Mouse (Mus musculus) adrenal gland, postnatal 14 days (tissue): ENCODE data around the gene Rps18. TPM values are rescaled to one million over a fixed set of nuclear protein-coding genes. Genes with fewer than 3 reads are reported as not detected.

Experiments used
- DNase-seq: peaks from one replicate; pipeline ENCODE4 v3.0.0; 2021; ENCODE audit warnings: mixed read lengths
- total RNA-seq: library from RNA; stranded (reverse); gene quantifications from 2 replicates; pipeline ENCODE4 v1.2.3, GENCODE M21; 2021

The Rps18 gene
- total RNA-seq, 1 experiment from 2014 or later, result 760 TPM

GRCm38 (mm10) chr17:33947430-33948089 is 8.2 kb downstream of the Rps18 start:
- no peak for DNase-seq

- no peak for DNase-seq
Measured at GRCm38 (mm10) chr17:33943454-33943853, 12.3 kb downstream of the Rps18 start.

GRCm38 (mm10) chr17:33941381-33941780 is 14.4 kb downstream of the Rps18 start:
- DNase-seq, result no peak

- DNase-seq, result peak; percentile 72
Measured at GRCm38 (mm10) chr17:33940981-33941380, 14.8 kb downstream of the Rps18 start.

- peak; percentile 92 for DNase-seq
Measured at GRCm38 (mm10) chr17:33940206-33940805, 15.5 kb downstream of the Rps18 start, which contains the start of the genes Pfdn6 and Wdr46. TSS of gene Pfdn6 (minus strand) at chr17:33940343. TSS of gene Wdr46 (plus strand) at chr17:33940660.

GRCm38 (mm10) chr17:33938783-33939182 is 17.0 kb downstream of the Rps18 start:
- DNase-seq, result no peak

- DNase-seq, result no peak
Measured at GRCm38 (mm10) chr17:33936993-33937392, 18.8 kb downstream of the Rps18 start.

GRCm38 (mm10) chr17:33935422-33936055 is 20.3 kb downstream of the Rps18 start:
- DNase-seq, result no peak

GRCm38 (mm10) chr17:33932970-33933369 is 22.8 kb downstream of the Rps18 start:
- no peak for DNase-seq

- DNase-seq, result no peak
Measured at GRCm38 (mm10) chr17:33932448-33932847, 23.4 kb downstream of the Rps18 start.

GRCm38 (mm10) chr17:33931947-33932346 is 23.9 kb downstream of the Rps18 start:
- DNase-seq, result no peak

GRCm38 (mm10) chr17:33931159-33931866 is 24.5 kb downstream of the Rps18 start:
- peak; percentile 28 for DNase-seq

GRCm38 (mm10) chr17:33930280-33931158 is 25.3 kb downstream of the Rps18 start:
- DNase-seq, result peak; percentile 73

- DNase-seq, result peak; percentile 97
Measured at GRCm38 (mm10) chr17:33929371-33930279, 26.2 kb downstream of the Rps18 start, which contains the start of gene Rgl2. TSS of gene Rgl2 (plus strand) at chr17:33929543.

- DNase-seq, result no peak
Measured at GRCm38 (mm10) chr17:33928251-33928947, 27.4 kb downstream of the Rps18 start.

GRCm38 (mm10) chr17:33926207-33926932 is 29.4 kb downstream of the Rps18 start:
- DNase-seq, result no peak

GRCm38 (mm10) chr17:33925406-33926116 is 30.2 kb downstream of the Rps18 start:
- no peak for DNase-seq

- peak; percentile 70 for DNase-seq
Measured at GRCm38 (mm10) chr17:33924577-33925283, 31.1 kb downstream of the Rps18 start.
